Mouse (Mus musculus) small intestine, adult 2 months (tissue): Measurements from ENCODE around the gene Fanci. TPM values are rescaled to one million over a fixed set of nuclear protein-coding genes. Genes with fewer than 3 reads are reported as not detected.

Source experiments
- H3K27ac ChIP-seq: fragments of 200-500 bp; 2 replicates; pipeline ENCODE4 v1.5.1; 2012; ENCODE audit warnings: low read depth, low read length, control low read depth, inconsistent platforms; ENCODE audit not compliant: insufficient read depth
- H3K27me3 ChIP-seq: fragments of 200-500 bp; 2 replicates; pipeline ENCODE4 v1.6.1; 2012; ENCODE audit warnings: mild to moderate bottlenecking, moderate library complexity, low read length, inconsistent platforms; ENCODE audit not compliant: control insufficient read depth, insufficient read depth
- H3K36me3 ChIP-seq: fragments of 200-500 bp; 2 replicates; pipeline ENCODE4 v1.6.1; 2012; ENCODE audit warnings: mild to moderate bottlenecking, low read length, control low read depth, inconsistent platforms; ENCODE audit not compliant: control insufficient read depth, insufficient read depth
- H3K4me1 ChIP-seq: fragments of 200-500 bp; 2 replicates; pipeline ENCODE4 v1.6.1; 2012; ENCODE audit warnings: low read length, inconsistent platforms, mixed read lengths; ENCODE audit not compliant: control insufficient read depth, insufficient read depth, insufficient read length
- H3K4me3 ChIP-seq: fragments of 200-500 bp; 2 replicates; pipeline ENCODE4 v1.5.1; 2012; ENCODE audit warnings: low read depth, mild to moderate bottlenecking, control low read depth, inconsistent platforms, low read length, moderate library complexity
- CTCF ChIP-seq: fragments of 200-500 bp; IDR thresholded peaks from 2 replicates; pipeline ENCODE4 v1.5.1; 2012; ENCODE audit warnings: low read depth, mild to moderate bottlenecking, control low read depth, inconsistent platforms, low read length, moderate library complexity, mixed read lengths; ENCODE audit not compliant: insufficient replicate concordance, insufficient read length; ENCODE audit errors: extremely low read depth
- POLR2A ChIP-seq: fragments of 200-500 bp; IDR thresholded peaks from 2 replicates; pipeline ENCODE4 v1.6.1; 2012; ENCODE audit warnings: low read depth, mild to moderate bottlenecking, control low read depth, inconsistent platforms, low read length, moderate library complexity
- WGBS: fragments of 180-500 bp; shearing (Covaris S2); methylation state at CpG from one replicate; pipeline ENCODE4 v1.1.7; 2018; 5-methylcytosine and 5-hydroxymethylcytosine counted together
- polyA plus RNA-seq: library from polyadenylated mRNA; depleted of rRNA; stranded (reverse); fragments of >200 nt; gene quantifications from 2 replicates; pipeline ENCODE4 v1.2.3, GENCODE M21; 2012

Fanci gene
- polyA plus RNA-seq, 1 experiment: 1.8 TPM

GRCm38 (mm10) chr7:79358350-79359182 lies 33.2 kb upstream of the Fanci start:
- H3K27me3 ChIP-seq: no peaks in the 10 kb centered on the region
- WGBS: 77% methylated on average over 15 of the region's 15 CpGs
- H3K4me1 ChIP-seq: no peaks in the 10 kb centered on the region
- H3K27ac ChIP-seq: no peak overlapping the region
- no peak for TF ChIP-seq POLR2A
- TF ChIP-seq CTCF: no peak
- no peak overlapping the region for H3K4me3 ChIP-seq
- H3K36me3 ChIP-seq: peaks cover 82% of the 10 kb centered on the region

GRCm38 (mm10) chr7:79359183-79359435 lies 32.6 kb upstream of the Fanci start:
- Histone ChIP-seq H3K27ac (no peak overlapping the region), H3K36me3 (peaks cover 79% of the 10 kb centered on the region), H3K27me3 (no peaks in the 10 kb centered on the region), H3K4me3 (no peak overlapping the region), H3K4me1 (no peaks in the 10 kb centered on the region)
- no peak for TF ChIP-seq POLR2A
- no peak for TF ChIP-seq CTCF
- WGBS: 89% methylated on average over 3 of the region's 3 CpGs

- Histone ChIP-seq H3K4me3 (no peak overlapping the region), H3K27me3 (no peaks in the 10 kb centered on the region), H3K4me1 (no peaks in the 10 kb centered on the region), H3K27ac (no peak overlapping the region), H3K36me3 (peaks cover 75% of the 10 kb centered on the region)
- 90% methylated on average over 11 of the region's 11 CpGs for WGBS
- TF ChIP-seq CTCF (no peak), POLR2A (no peak)
Observed at GRCm38 (mm10) chr7:79360056-79360455, 31.7 kb upstream of the Fanci start.

- no peaks in the 10 kb centered on the region for H3K27me3 ChIP-seq
- no peak overlapping the region for H3K4me3 ChIP-seq
- no peak overlapping the region for H3K27ac ChIP-seq
- WGBS: 89% methylated on average over 8 of the region's 8 CpGs
- peaks cover 60% of the 10 kb centered on the region for H3K36me3 ChIP-seq
- no peak for TF ChIP-seq POLR2A
- no peak for TF ChIP-seq CTCF
- no peaks in the 10 kb centered on the region for H3K4me1 ChIP-seq
Observed at GRCm38 (mm10) chr7:79362208-79362607, 29.5 kb upstream of the Fanci start.

- 83% methylated on average over 7 of the region's 7 CpGs for WGBS
- no peak overlapping the region for H3K4me3 ChIP-seq
- TF ChIP-seq CTCF (no peak), POLR2A (no peak)
- peaks cover 55% of the 10 kb centered on the region for H3K36me3 ChIP-seq
- no peaks in the 10 kb centered on the region for H3K4me1 ChIP-seq
- H3K27ac ChIP-seq: no peak overlapping the region
- no peaks in the 10 kb centered on the region for H3K27me3 ChIP-seq
Observed at GRCm38 (mm10) chr7:79362830-79363229, 28.9 kb upstream of the Fanci start.

- Histone ChIP-seq H3K4me3 (no peak overlapping the region), H3K27ac (no peak overlapping the region), H3K27me3 (no peaks in the 10 kb centered on the region), H3K4me1 (no peaks in the 10 kb centered on the region), H3K36me3 (peaks cover 49% of the 10 kb centered on the region)
- no peak; the same call in 1 of the 2 replicates for TF ChIP-seq CTCF
- no peak for TF ChIP-seq POLR2A
- WGBS: 37% methylated on average over 8 of the region's 8 CpGs
Observed at GRCm38 (mm10) chr7:79363370-79364043, 28.2 kb upstream of the Fanci start.

GRCm38 (mm10) chr7:79368664-79369063 lies 23.1 kb upstream of the Fanci start:
- TF ChIP-seq POLR2A (no peak), CTCF (no peak)
- Histone ChIP-seq H3K4me3 (no peak overlapping the region), H3K27me3 (no peaks in the 10 kb centered on the region), H3K27ac (no peak overlapping the region), H3K4me1 (no peaks in the 10 kb centered on the region), H3K36me3 (peaks cover 6% of the 10 kb centered on the region)
- 66% methylated on average over 5 of the region's 5 CpGs for WGBS
